Mouse (Mus musculus): Measurements from ENCODE around the gene Gpbar1. TPM values are rescaled to one million over a fixed set of nuclear protein-coding genes. Genes with fewer than 3 reads are reported as not detected.
"Not testable (repeated sequence)": the region's sequence is repeated elsewhere in the genome, so short reads cannot be mapped to it uniquely, and the experiment has no call there.

Gpbar1 gene
- polyA plus RNA-seq, 2 experiments, result 0.34 TPM; not detected in 1

GRCm38 (mm10) chr1:74313049-74313692, 34.8 kb downstream of the Gpbar1 start:
- WGBS, result 2% methylated on average over 3 of the region's 3 CpGs
- no peak for TF ChIP-seq POLR2A (IDR thresholded peaks at IDR 0.05; ENCODE audit: borderline replicate concordance, extremely low read depth, insufficient read depth, insufficient read length)
- no peak overlapping the region for H3K27ac ChIP-seq (replicated peaks; ENCODE audit: low read depth, low read length)
- H3K9me3 ChIP-seq (ENCODE audit: control insufficient read depth, low read length), result no peaks in the 10 kb centered on the region
- H3K27me3 ChIP-seq (ENCODE audit: control insufficient read depth, insufficient read depth, low read length), result no peaks in the 10 kb centered on the region
- ATAC-seq (ENCODE audit: low FRiP score, low read depth) (no peak), DNase-seq (ENCODE audit: low spot score) (peak; percentile 94)
- no peaks in the 10 kb centered on the region for H3K36me3 ChIP-seq (ENCODE audit: control insufficient read depth, insufficient read depth, low read length)
- H3K4me3 ChIP-seq (replicated peaks; ENCODE audit: low read length), result no peak overlapping the region
- H3K4me1 ChIP-seq (ENCODE audit: control insufficient read depth, insufficient read depth, low read length), result no peaks in the 10 kb centered on the region
- no peak overlapping the region for H3K4me2 ChIP-seq (replicated peaks; ENCODE audit: low read depth, low read length, severe bottlenecking)
- H3K9ac ChIP-seq (ENCODE audit: low read depth, low read length, severe bottlenecking), result no peak overlapping the region

GRCm38 (mm10) chr1:74314796-74315195, 36.4 kb downstream of the Gpbar1 start:
- Histone ChIP-seq H3K4me1 (ENCODE audit: control insufficient read depth, insufficient read depth, low read length) (no peaks in the 10 kb centered on the region), H3K4me3 (replicated peaks; ENCODE audit: low read length) (no peak overlapping the region), H3K9ac (ENCODE audit: low read depth, low read length, severe bottlenecking) (no peak overlapping the region), H3K27ac (replicated peaks; ENCODE audit: low read depth, low read length) (no peak overlapping the region), H3K9me3 (ENCODE audit: control insufficient read depth, low read length) (no peaks in the 10 kb centered on the region), H3K36me3 (ENCODE audit: control insufficient read depth, insufficient read depth, low read length) (no peaks in the 10 kb centered on the region), H3K4me2 (replicated peaks; ENCODE audit: low read depth, low read length, severe bottlenecking) (no peak overlapping the region), H3K27me3 (ENCODE audit: control insufficient read depth, insufficient read depth, low read length) (no peaks in the 10 kb centered on the region)
- DNase-seq (ENCODE audit: low spot score) (no peak), ATAC-seq (ENCODE audit: low FRiP score, low read depth) (no peak)
- no peak for TF ChIP-seq POLR2A (IDR thresholded peaks at IDR 0.05; ENCODE audit: borderline replicate concordance, extremely low read depth, insufficient read depth, insufficient read length)
- 92% methylated on average over 3 of the region's 3 CpGs for WGBS

DNA sequence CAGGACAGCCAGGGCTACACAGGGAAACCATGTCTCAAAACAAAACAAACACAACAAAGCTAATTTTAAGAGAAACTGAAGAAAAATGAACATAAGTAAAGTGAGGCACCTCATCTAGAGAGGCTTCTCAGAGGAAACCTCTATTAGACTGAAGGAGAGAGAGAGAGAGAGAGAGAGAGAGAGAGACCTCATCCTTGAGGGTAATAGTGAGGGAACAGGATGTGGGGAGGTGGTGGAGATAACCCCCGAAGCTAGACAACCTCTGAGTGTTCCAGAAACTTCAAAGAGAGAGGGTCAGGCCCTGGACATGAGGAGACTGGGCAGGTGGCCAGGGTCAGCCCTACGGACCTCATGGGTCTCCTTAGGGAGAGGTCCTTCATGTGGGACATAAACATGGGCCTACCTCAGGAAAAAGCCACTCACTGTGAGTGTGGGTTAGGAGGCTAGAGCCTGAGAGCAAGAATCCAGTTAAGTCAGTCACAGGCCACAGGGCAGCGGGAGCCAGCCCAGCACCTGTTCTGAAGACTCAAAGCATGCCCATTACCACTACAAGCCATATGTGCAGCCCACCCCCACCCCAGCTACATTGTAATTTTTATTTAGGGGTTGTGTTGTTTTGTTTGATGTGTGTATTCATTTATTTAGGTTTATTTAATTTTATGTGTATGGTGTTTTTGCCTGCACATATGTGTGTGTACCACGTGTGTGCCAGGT, 37.9 kb downstream of the Gpbar1 start:
- Histone ChIP-seq H3K27ac (replicated peaks; ENCODE audit: low read depth, low read length) (no peak overlapping the region), H3K4me3 (replicated peaks; ENCODE audit: low read length) (no peak overlapping the region), H3K9ac (ENCODE audit: low read depth, low read length, severe bottlenecking) (no peak overlapping the region), H3K4me1 (ENCODE audit: control insufficient read depth, insufficient read depth, low read length) (no peaks in the 10 kb centered on the region), H3K36me3 (ENCODE audit: control insufficient read depth, insufficient read depth, low read length) (no peaks in the 10 kb centered on the region), H3K27me3 (ENCODE audit: control insufficient read depth, insufficient read depth, low read length) (no peaks in the 10 kb centered on the region), H3K4me2 (replicated peaks; ENCODE audit: low read depth, low read length, severe bottlenecking) (no peak overlapping the region), H3K9me3 (ENCODE audit: control insufficient read depth, low read length) (no peaks in the 10 kb centered on the region)
- ATAC-seq (ENCODE audit: low FRiP score, low read depth) (no peak), DNase-seq (ENCODE audit: low spot score) (no peak)
- no peak for TF ChIP-seq POLR2A (IDR thresholded peaks at IDR 0.05; ENCODE audit: borderline replicate concordance, extremely low read depth, insufficient read depth, insufficient read length)
- 70% methylated on average over 4 of the region's 4 CpGs for WGBS

GRCm38 (mm10) chr1:74318711-74319110, 40.4 kb downstream of the Gpbar1 start:
- no peak overlapping the region for H3K4me3 ChIP-seq (replicated peaks; ENCODE audit: low read length)
- H3K4me2 ChIP-seq (replicated peaks; ENCODE audit: low read depth, low read length, severe bottlenecking), result no peak overlapping the region
- no peak overlapping the region for H3K27ac ChIP-seq (replicated peaks; ENCODE audit: low read depth, low read length)
- H3K27me3 ChIP-seq (ENCODE audit: control insufficient read depth, insufficient read depth, low read length), result no peaks in the 10 kb centered on the region
- DNase-seq (ENCODE audit: low spot score) (no peak), ATAC-seq (ENCODE audit: low FRiP score, low read depth) (no peak)
- H3K36me3 ChIP-seq (ENCODE audit: control insufficient read depth, insufficient read depth, low read length), result no peaks in the 10 kb centered on the region
- TF ChIP-seq POLR2A (IDR thresholded peaks at IDR 0.05; ENCODE audit: borderline replicate concordance, extremely low read depth, insufficient read depth, insufficient read length), result no peak
- H3K4me1 ChIP-seq (ENCODE audit: control insufficient read depth, insufficient read depth, low read length), result no peaks in the 10 kb centered on the region
- WGBS, result 91% methylated on average over 3 of the region's 3 CpGs
- H3K9ac ChIP-seq (ENCODE audit: low read depth, low read length, severe bottlenecking), result no peak overlapping the region
- H3K9me3 ChIP-seq (ENCODE audit: control insufficient read depth, low read length), result no peaks in the 10 kb centered on the region

GRCm38 (mm10) chr1:74321396-74321795, 43.0 kb downstream of the Gpbar1 start:
- Histone ChIP-seq H3K9me3 (ENCODE audit: control insufficient read depth, low read length) (no peaks in the 10 kb centered on the region), H3K4me3 (replicated peaks; ENCODE audit: low read length) (no peak overlapping the region), H3K36me3 (ENCODE audit: control insufficient read depth, insufficient read depth, low read length) (no peaks in the 10 kb centered on the region), H3K27me3 (ENCODE audit: control insufficient read depth, insufficient read depth, low read length) (no peaks in the 10 kb centered on the region), H3K4me2 (replicated peaks; ENCODE audit: low read depth, low read length, severe bottlenecking) (no peak overlapping the region), H3K4me1 (ENCODE audit: control insufficient read depth, insufficient read depth, low read length) (no peaks in the 10 kb centered on the region), H3K27ac (replicated peaks; ENCODE audit: low read depth, low read length) (no peak overlapping the region), H3K9ac (ENCODE audit: low read depth, low read length, severe bottlenecking) (no peak overlapping the region)
- WGBS, result 80% methylated on average over 3 of the region's 3 CpGs
- ATAC-seq (ENCODE audit: low FRiP score, low read depth), result no peak
- TF ChIP-seq POLR2A (IDR thresholded peaks at IDR 0.05; ENCODE audit: borderline replicate concordance, extremely low read depth, insufficient read depth, insufficient read length), result no peak
- DNase-seq (ENCODE audit: low spot score), result no peak

DNA sequence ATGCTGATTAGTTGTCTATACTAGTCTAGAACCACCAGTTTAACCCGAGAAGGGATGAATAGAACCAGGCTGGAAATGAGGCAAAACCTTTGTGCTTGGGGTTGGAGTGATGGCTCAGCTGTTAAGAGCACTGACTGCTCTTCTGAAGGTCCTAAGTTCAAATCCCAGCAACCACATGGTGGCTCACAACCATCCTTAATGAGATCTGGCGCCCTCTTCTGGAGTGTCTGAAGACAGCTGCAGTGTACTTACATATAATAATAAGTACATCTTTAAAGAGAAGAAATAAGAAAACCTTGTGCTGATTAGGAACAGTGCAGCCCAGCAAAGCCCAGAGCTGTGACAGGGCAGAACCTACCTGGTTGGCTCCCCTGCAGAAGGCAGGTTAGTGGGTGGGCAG, 48.6 kb downstream of the Gpbar1 start:
- not testable (repeated sequence) for H3K9me3 ChIP-seq (ENCODE audit: control insufficient read depth, low read length); H3K4me1 ChIP-seq (ENCODE audit: control insufficient read depth, insufficient read depth, low read length); H3K4me2 ChIP-seq (replicated peaks; ENCODE audit: low read depth, low read length, severe bottlenecking); H3K9ac ChIP-seq (ENCODE audit: low read depth, low read length, severe bottlenecking); H3K4me3 ChIP-seq (replicated peaks; ENCODE audit: low read length); H3K27me3 ChIP-seq (ENCODE audit: control insufficient read depth, insufficient read depth, low read length); H3K27ac ChIP-seq (replicated peaks; ENCODE audit: low read depth, low read length); DNase-seq (ENCODE audit: low spot score); ATAC-seq (ENCODE audit: low FRiP score, low read depth); H3K36me3 ChIP-seq (ENCODE audit: control insufficient read depth, insufficient read depth, low read length)
- 73% methylated on average over 2 of the region's 2 CpGs for WGBS
